23 mouse cellular contexts compared by ENCODE assay signal in the genomic region with DNA sequence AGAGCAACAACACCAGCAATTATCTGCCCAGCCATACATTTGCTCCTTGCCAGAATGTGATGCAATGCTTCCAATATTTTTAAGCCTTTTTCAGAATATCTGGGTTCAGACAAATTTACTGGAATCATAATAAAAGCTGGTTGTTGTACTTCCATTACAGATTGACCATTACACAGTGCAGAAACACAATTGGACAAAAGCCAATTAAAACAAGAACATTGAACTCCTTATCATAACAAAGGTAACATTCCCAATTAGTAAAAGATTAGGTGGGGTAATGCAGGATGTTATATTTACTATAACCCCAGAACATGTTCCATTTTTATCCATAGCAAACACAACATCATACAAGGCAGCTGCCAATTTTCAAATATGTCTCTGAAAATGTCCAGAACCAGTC. TPM values are rescaled to one million over a fixed set of nuclear protein-coding genes. Genes with fewer than 3 reads are reported as not detected.
DNase-seq lines count a peak whose midpoint lies in the region; ATAC-seq and TF ChIP-seq lines count a peak whose summit lies in the region.
"Had no signal": no experiment of that assay in that cellular context is flagged by ENCODE, and none has a peak within 500 bp of the region (broad histone marks: within the 10 kb centered on the region; RNA-seq: fewer than 3 reads in every experiment).

No protein-coding gene starts in this region.

- no peak overlapping the region for H3K4me2 ChIP-seq in heart, embryonic 12.5 days
- H3K4me2 ChIP-seq in liver, embryonic 12.5 days: no peak overlapping the region
- H3K4me2 ChIP-seq in intestine, embryonic 16.5 days (ENCODE audit: low read depth, low read length): no peak overlapping the region
- H3K4me2 ChIP-seq: embryonic facial prominence, embryonic 12.5 days; forebrain, embryonic 13.5 days; forebrain, embryonic 15.5 days had no signal

- no peaks in the 10 kb centered on the region for H3K79me2 ChIP-seq in liver, adult 2 months (ENCODE audit: control insufficient read depth, insufficient read depth, low read length)

- H3K27me3 ChIP-seq in heart, embryonic 12.5 days (replicated peaks): no peaks in the 10 kb centered on the region
- H3K27me3 ChIP-seq in liver, adult 2 months (ENCODE audit: control insufficient read depth, insufficient read depth, low read length): no peaks in the 10 kb centered on the region
- no peaks in the 10 kb centered on the region for H3K27me3 ChIP-seq in liver, embryonic 12.5 days (replicated peaks)
- H3K27me3 ChIP-seq in intestine, embryonic 16.5 days (replicated peaks; ENCODE audit: control insufficient read depth, insufficient read depth, low read length): no peaks in the 10 kb centered on the region
- H3K27me3 ChIP-seq: CH12.LX; embryonic facial prominence, embryonic 12.5 days; forebrain, embryonic 13.5 days; forebrain, embryonic 15.5 days had no signal

- DNase-seq in heart, adult 11 months: no peak
- peak; percentile 83 for DNase-seq in liver, adult 2 months (ENCODE audit: extremely low read depth, low read depth, low spot score)
- DNase-seq in right cerebral cortex, postnatal 10 days (ENCODE audit: low spot score in 2 of 2): no peak
- DNase-seq: adrenal gland, adult 8-10 months; adrenal gland, postnatal 14 days; adrenal gland, postnatal 36 days; B cell, adult 2 months; cerebellum, adult 11-12 months; cerebellum, adult 2 months; cerebellum, adult 9-10 months; cerebellum, postnatal 10 days; cerebellum, postnatal 25 days; forebrain, postnatal 0 days had no signal

- no peak overlapping the region for H3K9ac ChIP-seq in heart, embryonic 12.5 days
- no peak overlapping the region for H3K9ac ChIP-seq in liver, adult 2 months (ENCODE audit: low read depth, low read length)
- no peak overlapping the region for H3K9ac ChIP-seq in liver, embryonic 12.5 days
- H3K9ac ChIP-seq in intestine, embryonic 16.5 days (ENCODE audit: low read depth, low read length): no peak overlapping the region
- H3K9ac ChIP-seq: embryonic facial prominence, embryonic 12.5 days; forebrain, embryonic 13.5 days; forebrain, embryonic 15.5 days; forebrain, postnatal 0 days had no signal

- TF ChIP-seq CTCF in liver, adult 2 months (IDR thresholded peaks at IDR 0.05; ENCODE audit: low read depth, low read length): no peak

- peak; percentile 53; the same call in 1 of the 2 replicates for ATAC-seq in heart, embryonic 12.5 days (ENCODE audit: insufficient number of reproducible peaks, low FRiP score)
- ATAC-seq in liver, embryonic 12.5 days: no peak
- peak; percentile 59; the same call in 1 of the 2 replicates for ATAC-seq in intestine, embryonic 16.5 days
- ATAC-seq: CD4-positive, CD25-positive, alpha-beta regulatory T cell, adult 4 months; forebrain, embryonic 13.5 days; forebrain, embryonic 15.5 days; forebrain, postnatal 0 days had no signal

- no peak for TF ChIP-seq POLR2A in liver, adult 2 months (IDR thresholded peaks at IDR 0.05; ENCODE audit: extremely low read depth, insufficient read depth, low read length)

- H3K4me3 ChIP-seq in heart, embryonic 12.5 days: no peak overlapping the region
- no peak overlapping the region for H3K4me3 ChIP-seq in liver, adult 2 months (ENCODE audit: insufficient read depth, low read depth, low read length)
- no peak overlapping the region for H3K4me3 ChIP-seq in liver, embryonic 12.5 days
- no peak overlapping the region for H3K4me3 ChIP-seq in intestine, embryonic 16.5 days (ENCODE audit: low read length)
- H3K4me3 ChIP-seq: embryonic facial prominence, embryonic 10.5 days; embryonic facial prominence, embryonic 12.5 days; forebrain, embryonic 13.5 days; forebrain, embryonic 15.5 days had no signal

- H3K27ac ChIP-seq in heart, embryonic 12.5 days (ENCODE audit: poor library complexity, severe bottlenecking): no peak overlapping the region
- no peak overlapping the region for H3K27ac ChIP-seq in liver, adult 2 months (replicated peaks; ENCODE audit: insufficient read depth, low read depth, low read length)
- H3K27ac ChIP-seq in liver, embryonic 12.5 days: no peak overlapping the region
- no peak overlapping the region for H3K27ac ChIP-seq in intestine, embryonic 16.5 days (ENCODE audit: low read length)
- H3K27ac ChIP-seq: embryonic facial prominence, embryonic 10.5 days; embryonic facial prominence, embryonic 12.5 days; forebrain, embryonic 13.5 days; forebrain, embryonic 15.5 days had no signal

- H3K4me1 ChIP-seq in heart, embryonic 12.5 days (replicated peaks): no peaks in the 10 kb centered on the region
- peaks cover 2% of the 10 kb centered on the region; the same call in 1 of the 2 replicates for H3K4me1 ChIP-seq in liver, adult 2 months (ENCODE audit: control insufficient read depth, insufficient read depth, low read length)
- no peaks in the 10 kb centered on the region for H3K4me1 ChIP-seq in liver, embryonic 12.5 days
- H3K4me1 ChIP-seq in intestine, embryonic 16.5 days (ENCODE audit: control insufficient read depth, insufficient read depth, low read length): no peaks in the 10 kb centered on the region
- H3K4me1 ChIP-seq: embryonic facial prominence, embryonic 10.5 days; embryonic facial prominence, embryonic 12.5 days; forebrain, embryonic 13.5 days; forebrain, embryonic 15.5 days had no signal

- H3K9me3 ChIP-seq in heart, embryonic 12.5 days (replicated peaks): peaks cover 3% of the 10 kb centered on the region
- no peaks in the 10 kb centered on the region for H3K9me3 ChIP-seq in liver, embryonic 12.5 days (replicated peaks)
- H3K9me3 ChIP-seq in intestine, embryonic 16.5 days (ENCODE audit: control insufficient read depth, low read length): no peaks in the 10 kb centered on the region
- H3K9me3 ChIP-seq: embryonic facial prominence, embryonic 10.5 days; embryonic facial prominence, embryonic 12.5 days; forebrain, embryonic 13.5 days; forebrain, embryonic 15.5 days had no signal

- no peaks in the 10 kb centered on the region for H3K36me3 ChIP-seq in heart, embryonic 12.5 days
- H3K36me3 ChIP-seq in liver, adult 2 months (ENCODE audit: control insufficient read depth, insufficient read depth, low read length): no peaks in the 10 kb centered on the region
- no peaks in the 10 kb centered on the region for H3K36me3 ChIP-seq in liver, embryonic 12.5 days
- no peaks in the 10 kb centered on the region for H3K36me3 ChIP-seq in intestine, embryonic 16.5 days (ENCODE audit: control insufficient read depth, insufficient read depth, low read length)
- H3K36me3 ChIP-seq: embryonic facial prominence, embryonic 10.5 days; embryonic facial prominence, embryonic 12.5 days; forebrain, embryonic 15.5 days; G1E had no signal

RNA-seq across cellular contexts. Expression of gene Hook1, which starts 13.7 kb away (rescaled TPM):
- 11.0 and 11.7 TPM in 2 replicates for polyA plus RNA-seq in heart, embryonic 12.5 days (2016; fragmentation: Nextera tagmentation; extraction: Ambion mirVana)
- 50.3 and 62.4 TPM in 2 replicates for total RNA-seq in liver, adult 2 months (2014; rRNA removed)
- 6.6 and 6.7 TPM in 2 replicates for polyA plus RNA-seq in liver, adult 2 months (2012; rRNA removed)
- 6.6 and 7.2 TPM in 2 replicates for polyA plus RNA-seq in liver, embryonic 12.5 days (2016; fragmentation: Nextera tagmentation; extraction: Ambion mirVana)
- polyA plus RNA-seq in intestine, embryonic 16.5 days (2015; fragmentation: Nextera tagmentation; extraction: Ambion mirVana): 31.1 and 34.9 TPM in 2 replicates
- polyA plus RNA-seq: G1E had no signal
